Mouse (Mus musculus) cerebellum, adult 8-10 months (tissue): Measurements from ENCODE around the gene Ifit2.

Experiments used
- DNase-seq: peaks from one replicate; pipeline ENCODE4 v3.0.0; 2022

Ifit2 gene

GRCm38 (mm10) chr19:34550534-34551223 is at the start of gene Ifit2:
Gene Ifit2 (plus strand): TSS chr19:34550694.
- DNase-seq, result peak; percentile 37

GRCm38 (mm10) chr19:34500763-34501162 is 49.7 kb upstream of the Ifit2 start:
- peak; percentile 30 for DNase-seq

GRCm38 (mm10) chr19:34505161-34505721 is 45.3 kb upstream of the Ifit2 start:
- DNase-seq, result no peak

GRCm38 (mm10) chr19:34510717-34511116 is 39.8 kb upstream of the Ifit2 start:
- no peak for DNase-seq

GRCm38 (mm10) chr19:34511528-34511927 is 39.0 kb upstream of the Ifit2 start:
- no peak for DNase-seq

GRCm38 (mm10) chr19:34515681-34516080 is 34.8 kb upstream of the Ifit2 start:
- DNase-seq, result no peak

- DNase-seq, result no peak
These were observed 34.1 kb upstream of the Ifit2 start for GRCm38 (mm10) chr19:34516346-34516745.

GRCm38 (mm10) chr19:34517197-34517596 is 33.3 kb upstream of the Ifit2 start:
- DNase-seq, result no peak

- peak; percentile 13 for DNase-seq
These were observed 32.5 kb upstream of the Ifit2 start for GRCm38 (mm10) chr19:34517812-34518594.

- DNase-seq, result no peak
These were observed 31.7 kb upstream of the Ifit2 start for GRCm38 (mm10) chr19:34518786-34519185.

GRCm38 (mm10) chr19:34519646-34520045 is 30.8 kb upstream of the Ifit2 start:
- no peak for DNase-seq

- no peak for DNase-seq
These were observed 30.4 kb upstream of the Ifit2 start for GRCm38 (mm10) chr19:34520051-34520450.

GRCm38 (mm10) chr19:34521361-34521760 is 29.1 kb upstream of the Ifit2 start:
- DNase-seq, result no peak

GRCm38 (mm10) chr19:34521978-34522377 is 28.5 kb upstream of the Ifit2 start:
- DNase-seq, result no peak

GRCm38 (mm10) chr19:34523106-34523725 is 27.3 kb upstream of the Ifit2 start:
- DNase-seq, result no peak

- DNase-seq, result no peak
These were observed 25.8 kb upstream of the Ifit2 start for GRCm38 (mm10) chr19:34524646-34525045.

GRCm38 (mm10) chr19:34526321-34526923 is 24.1 kb upstream of the Ifit2 start:
- DNase-seq, result no peak

GRCm38 (mm10) chr19:34526941-34527682 is 23.4 kb upstream of the Ifit2 start, which contains the start of gene Lipa:
Gene Lipa (minus strand): TSS chr19:34527474.
- DNase-seq, result peak; percentile 95

GRCm38 (mm10) chr19:34532061-34532751 is 18.3 kb upstream of the Ifit2 start:
- no peak for DNase-seq

- DNase-seq, result no peak
These were observed 11.1 kb upstream of the Ifit2 start for GRCm38 (mm10) chr19:34539422-34539821.

- no peak for DNase-seq
These were observed 4.3 kb upstream of the Ifit2 start for GRCm38 (mm10) chr19:34546211-34546610.

GRCm38 (mm10) chr19:34547976-34548375 is 2.5 kb upstream of the Ifit2 start:
- peak; percentile 31 for DNase-seq
